Mouse (Mus musculus): ENCODE measurements at regions not wholly inside any gene's neighbourhood (a gene's known extent, or its start where the extent isn't known, plus 50 kb on each side); places are given as distances from the start of the nearest gene placed in this dataset.

GRCm38 (mm10) chr8:116344590-116345222 lies 160.1 kb upstream of the Dynlrb2 start:
- TF ChIP-seq CTCF (IDR thresholded peaks at IDR 0.05; ENCODE audit: borderline replicate concordance, insufficient read depth, low read depth, low read length) = no peak
- TF ChIP-seq POLR2A (IDR thresholded peaks at IDR 0.05; ENCODE audit: borderline replicate concordance, insufficient read depth, low read length) = no peak

Data from cerebellum, adult 2 months (tissue).